Mouse (Mus musculus): ENCODE measurements around the gene Tspan13.

The Tspan13 gene

DNA sequence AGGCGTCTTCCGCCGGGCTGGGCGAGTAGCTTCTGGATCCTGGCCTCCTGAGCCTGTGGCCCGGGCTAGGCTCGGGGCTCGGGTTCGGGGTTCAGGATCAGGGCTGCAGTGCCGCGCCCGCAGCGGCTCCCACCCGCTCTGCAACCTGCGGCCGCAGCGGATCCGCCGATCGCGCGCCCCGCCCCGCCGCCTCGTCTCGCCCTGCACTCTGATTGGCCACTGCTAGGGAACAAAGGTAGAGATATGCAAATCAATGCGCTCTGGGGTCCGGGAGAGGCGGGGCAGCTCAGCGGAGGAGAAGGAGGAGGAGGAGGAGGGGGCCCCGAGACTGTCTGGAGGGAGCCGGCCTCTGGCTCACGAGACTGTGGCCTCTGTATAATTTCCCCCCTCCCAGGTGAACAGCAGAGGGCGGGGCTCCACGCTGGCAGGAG is at the start of gene Tspan13:
TSS of gene Tspan13 (minus strand) at position 153 of the 431 bp plus-strand sequence.
- DNase-seq = peak; percentile 89

DNA sequence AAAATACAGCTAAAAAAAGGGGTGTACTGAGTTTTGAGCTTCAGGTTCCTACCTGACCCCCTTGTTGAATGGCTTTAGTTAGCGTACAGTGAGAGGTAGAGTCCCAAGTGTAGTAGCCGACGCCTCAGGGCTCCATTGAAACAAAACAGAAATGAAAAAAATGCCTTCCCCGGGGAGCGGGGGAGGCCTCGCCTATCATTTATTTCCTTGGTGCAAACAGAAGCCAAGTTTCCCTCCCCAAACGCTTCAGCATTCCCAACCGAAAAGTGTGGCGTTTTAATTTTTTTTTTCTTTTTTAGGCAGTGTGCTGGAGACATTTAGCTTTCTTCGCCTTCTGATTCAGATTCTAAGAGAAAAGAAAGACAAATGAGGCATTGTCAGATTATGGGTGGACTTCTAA is 49.7 kb upstream of the Tspan13 start:
- DNase-seq = no peak

DNA sequence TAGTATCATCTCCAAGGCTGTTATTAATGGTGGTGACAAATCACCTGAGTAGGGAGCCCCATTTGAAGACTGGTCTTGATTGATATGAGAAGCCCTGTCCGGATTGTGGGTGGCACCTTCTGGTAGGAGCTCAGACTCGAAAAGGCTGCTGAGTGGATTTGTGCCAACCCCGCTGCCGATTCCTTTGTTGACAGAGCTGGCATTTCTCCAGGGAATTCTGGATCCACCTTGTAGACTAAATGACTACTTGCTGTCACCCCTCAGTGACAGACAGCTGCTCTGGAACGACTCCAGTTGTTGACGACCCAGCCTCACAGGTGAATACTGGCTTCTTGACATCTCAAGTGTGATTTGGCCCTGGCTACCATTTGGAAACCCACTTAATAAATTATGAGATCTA is 46.9 kb upstream of the Tspan13 start:
- DNase-seq = no peak

DNA sequence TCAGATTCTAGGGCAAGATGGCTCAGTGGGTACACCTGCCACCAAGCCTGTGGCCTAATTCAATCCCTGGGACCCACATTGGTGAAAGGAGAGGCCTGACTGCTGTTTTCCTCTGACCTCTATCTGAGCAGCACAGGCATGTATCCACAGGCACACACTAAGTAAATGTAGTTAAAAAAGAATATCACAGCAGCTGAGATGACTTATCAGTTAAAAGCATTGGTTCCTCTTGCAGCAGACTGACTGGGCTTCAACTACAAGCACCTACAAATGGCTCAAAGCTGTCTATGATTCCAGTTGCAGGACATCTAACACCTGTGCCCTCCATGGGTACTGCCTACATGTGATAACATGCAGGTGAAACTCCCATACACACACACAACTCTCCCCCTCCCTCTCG is 46.5 kb upstream of the Tspan13 start:
- DNase-seq = no peak

DNA sequence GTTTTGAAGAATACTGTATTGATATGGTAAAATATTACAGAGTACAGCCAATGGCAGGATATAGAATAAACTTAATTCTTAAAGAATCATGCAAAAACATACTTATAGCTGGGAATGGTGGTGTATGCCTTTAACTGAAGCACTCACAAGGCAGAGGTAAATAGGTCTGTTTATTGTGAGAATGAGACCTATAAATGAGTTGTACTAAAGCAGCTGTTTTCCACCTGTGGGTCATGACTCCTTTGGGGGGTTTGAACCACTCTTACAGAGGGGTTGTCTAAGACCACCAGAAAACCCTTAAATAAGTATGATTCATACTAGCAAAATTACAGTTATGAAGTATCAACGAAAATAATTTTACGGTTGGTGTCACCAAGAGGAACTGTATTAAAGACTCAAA is 43.1 kb upstream of the Tspan13 start:
- DNase-seq = no peak

DNA sequence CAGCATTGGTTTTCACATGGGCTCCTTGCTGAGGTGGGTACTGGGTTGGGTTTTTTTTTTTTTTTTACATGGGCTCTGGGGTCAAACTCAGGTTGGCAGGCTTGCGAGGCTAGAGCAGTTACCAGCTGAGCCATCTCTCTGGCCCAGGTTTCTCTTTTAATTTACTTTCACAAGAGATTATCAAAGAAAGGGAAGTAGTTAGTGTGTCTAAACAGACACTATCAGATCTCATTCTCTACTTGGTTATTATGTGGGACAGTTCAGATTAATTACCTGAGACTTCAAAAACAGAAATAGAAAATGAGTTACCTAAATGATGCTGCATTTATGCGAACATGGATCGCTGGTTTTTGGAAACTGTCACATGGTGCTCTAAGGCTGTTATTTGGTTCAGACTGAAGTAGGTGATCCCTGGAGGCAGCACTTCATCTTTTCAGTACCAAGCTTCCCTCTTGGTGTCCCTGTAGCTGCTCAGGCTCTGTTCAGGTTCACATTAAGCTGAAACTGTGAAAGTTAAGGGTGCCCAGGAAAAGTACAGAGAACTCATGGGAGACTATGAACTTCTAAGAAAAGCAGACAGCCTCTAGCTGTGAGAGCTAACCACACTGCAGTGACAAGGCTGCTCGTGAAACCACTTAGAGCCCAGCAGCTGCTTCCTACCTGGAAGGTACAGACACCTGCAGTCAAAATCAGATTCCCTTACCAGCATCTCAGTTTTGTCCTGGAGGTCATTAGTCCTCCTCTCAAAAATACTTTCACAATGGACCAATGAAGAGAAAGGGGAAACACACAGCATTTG is 36.0 kb upstream of the Tspan13 start:
- no peak for DNase-seq

DNA sequence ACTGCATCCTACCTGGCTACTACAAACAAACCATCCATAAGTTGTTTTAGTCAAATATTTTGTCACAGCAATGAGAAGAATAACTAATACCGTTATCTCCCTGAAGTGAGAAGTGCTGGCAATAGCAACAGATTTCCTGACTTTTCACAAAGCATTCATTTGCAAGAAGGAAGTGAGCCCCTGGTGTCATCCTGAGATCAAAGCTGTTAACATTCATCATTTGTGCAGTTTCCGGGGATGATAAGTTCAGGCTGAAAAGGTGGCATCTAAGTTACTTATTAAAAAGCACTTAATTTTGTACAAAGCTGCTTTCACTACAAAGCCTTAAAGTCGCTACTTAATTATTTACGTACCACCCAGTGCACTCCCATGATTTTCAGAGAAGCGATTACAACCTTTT is 30.6 kb upstream of the Tspan13 start:
- DNase-seq = no peak

DNA sequence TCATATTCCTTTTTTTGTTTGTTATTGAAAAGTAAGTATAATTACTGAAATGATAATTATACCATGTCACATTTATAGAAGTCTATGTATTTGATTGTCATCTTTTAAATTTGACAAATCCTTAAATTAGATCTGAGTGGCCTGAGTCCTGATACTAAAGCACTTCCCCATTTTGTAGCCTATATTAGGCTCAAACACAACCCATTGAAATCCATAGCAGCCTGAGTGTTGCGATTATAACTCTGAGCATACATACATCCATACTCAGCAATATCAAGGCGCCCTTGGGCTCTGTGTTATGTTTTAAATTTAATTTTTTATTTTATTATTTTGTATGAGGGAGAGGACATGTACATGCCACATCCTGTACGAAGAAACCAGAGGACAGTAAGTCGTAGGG is 27.9 kb upstream of the Tspan13 start:
- no peak for DNase-seq

DNA sequence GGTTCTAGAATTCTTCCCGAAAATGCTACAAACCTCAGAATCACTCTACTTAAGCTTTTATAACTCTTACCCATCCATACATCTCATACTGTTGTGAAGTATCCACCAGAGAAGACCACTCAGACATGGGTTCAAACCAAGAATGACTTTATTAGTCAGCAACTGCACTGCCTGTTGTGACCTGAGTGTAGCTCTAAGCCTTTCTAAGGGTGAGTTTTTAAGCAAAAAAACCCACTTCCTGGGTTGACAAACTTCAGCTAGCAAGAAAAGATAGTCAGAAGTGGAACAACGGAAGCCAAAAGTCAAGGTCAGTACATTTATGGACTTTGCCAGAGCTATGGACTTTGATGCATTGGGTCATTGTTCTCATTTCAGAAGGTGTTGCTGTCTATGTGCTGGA is 25.2 kb upstream of the Tspan13 start:
- DNase-seq = no peak

DNA sequence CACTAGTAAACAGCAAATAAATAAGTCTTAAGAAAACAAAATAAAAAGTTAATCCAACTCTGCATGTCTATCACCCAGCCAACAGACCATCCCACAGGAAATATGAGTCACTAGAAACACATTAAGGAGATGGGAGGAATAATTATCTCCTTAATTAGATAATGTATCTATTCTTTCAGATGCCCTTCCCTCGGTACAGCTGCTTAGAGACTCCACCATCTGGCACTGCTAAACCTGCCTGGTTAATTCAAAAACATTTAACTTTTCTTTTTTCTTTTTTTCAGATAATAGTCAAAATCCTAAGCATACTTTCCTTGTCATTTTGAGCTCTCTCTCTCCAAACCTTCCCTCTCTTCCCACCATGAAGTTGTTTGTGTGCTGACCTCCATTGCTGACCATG is 23.6 kb upstream of the Tspan13 start:
- DNase-seq = no peak

DNA sequence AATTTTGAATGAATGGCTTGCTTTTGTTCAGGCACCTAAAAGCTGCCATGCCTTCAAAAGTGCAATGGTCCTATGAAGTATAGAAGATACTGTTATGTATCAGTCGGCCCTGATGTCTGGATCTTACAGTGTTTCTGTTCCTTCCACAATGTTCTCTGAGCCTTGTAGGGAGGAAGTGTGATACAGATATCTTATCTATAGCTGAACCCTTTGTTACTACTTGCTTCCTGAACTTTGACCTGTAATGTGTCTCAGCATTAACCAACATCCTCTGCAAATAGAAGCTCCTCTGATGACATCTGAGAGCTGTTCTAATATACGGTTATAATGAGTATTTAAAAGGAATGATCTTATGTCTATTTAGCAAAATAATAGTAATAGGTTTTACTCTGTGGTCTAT is 15.4 kb upstream of the Tspan13 start:
- DNase-seq = no peak

DNA sequence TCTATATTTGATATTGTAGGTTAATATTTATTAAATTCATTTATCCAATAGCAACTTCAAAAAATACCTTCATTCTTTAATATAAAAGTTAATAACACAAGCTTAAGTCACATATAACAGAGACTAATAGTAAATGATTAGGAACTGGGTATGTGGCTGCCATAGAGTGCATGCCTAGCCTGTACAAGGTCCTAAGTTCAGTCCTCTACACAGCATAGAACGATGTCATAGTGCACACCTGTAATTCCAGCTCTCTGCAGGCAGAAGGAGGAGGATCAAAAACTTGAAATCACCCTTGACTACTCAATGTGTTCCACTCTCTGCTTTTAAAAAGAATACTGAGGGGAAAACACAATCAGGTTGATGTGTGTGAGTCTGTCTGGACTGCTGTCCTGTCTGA is 8.0 kb upstream of the Tspan13 start:
- no peak for DNase-seq

DNA sequence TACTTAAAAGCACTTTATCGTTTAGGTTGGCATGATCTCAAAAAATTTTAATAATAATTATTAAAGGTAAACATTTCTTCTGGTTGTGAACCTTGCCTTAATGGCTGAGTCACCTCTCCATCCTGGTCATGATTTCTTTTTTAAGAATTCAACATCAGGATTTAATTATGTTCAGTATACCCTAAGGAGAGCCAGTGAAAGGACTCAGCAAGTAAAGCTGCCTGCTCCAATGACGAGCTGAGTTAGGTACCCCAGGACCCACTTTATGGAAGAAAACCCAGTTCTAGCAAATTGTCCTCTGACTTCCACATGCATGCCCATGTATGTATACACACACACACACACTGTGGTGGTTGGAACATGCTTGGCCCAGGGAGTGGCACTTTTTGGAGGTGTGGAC is 5.3 kb upstream of the Tspan13 start:
- DNase-seq = no peak

DNA sequence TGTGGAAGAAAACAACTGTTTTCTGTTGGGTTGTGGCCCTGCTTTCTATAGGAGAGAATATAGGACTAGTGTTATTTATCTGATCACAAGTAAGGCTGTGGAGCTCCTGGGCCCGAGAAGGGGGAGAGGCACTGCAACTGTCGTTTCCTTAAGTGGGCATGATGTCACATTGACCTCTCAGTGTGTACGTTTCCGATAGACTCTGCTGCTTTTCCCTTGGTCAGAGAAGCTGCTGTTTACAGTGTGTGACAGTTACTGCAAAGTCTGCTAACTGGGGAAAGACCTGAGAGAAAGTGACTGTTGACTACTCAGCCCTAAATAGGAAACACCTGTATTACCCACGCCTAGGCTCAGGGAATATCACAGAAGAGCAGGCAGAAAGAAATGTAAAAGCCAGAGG is 3.9 kb upstream of the Tspan13 start:
- peak; percentile 7 for DNase-seq

DNA sequence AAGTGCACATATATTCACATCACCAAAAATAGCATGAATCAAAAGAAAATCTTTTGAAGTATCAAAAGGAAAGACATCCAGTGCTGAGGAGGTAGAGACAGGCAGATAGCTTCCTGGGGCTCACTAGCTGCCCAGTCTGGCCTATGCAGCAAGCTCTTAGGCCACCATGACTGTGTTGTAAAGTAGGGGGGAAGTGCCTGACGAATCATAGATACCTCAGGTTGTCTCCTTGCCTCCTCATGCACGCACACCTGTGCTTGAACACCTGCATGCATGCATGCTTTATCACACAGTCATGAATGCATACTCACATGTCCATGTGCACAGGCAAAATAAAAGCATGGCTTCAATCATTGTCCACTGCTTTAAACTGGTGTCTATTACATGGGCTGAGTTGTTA is 2.4 kb upstream of the Tspan13 start:
- DNase-seq = no peak

DNA sequence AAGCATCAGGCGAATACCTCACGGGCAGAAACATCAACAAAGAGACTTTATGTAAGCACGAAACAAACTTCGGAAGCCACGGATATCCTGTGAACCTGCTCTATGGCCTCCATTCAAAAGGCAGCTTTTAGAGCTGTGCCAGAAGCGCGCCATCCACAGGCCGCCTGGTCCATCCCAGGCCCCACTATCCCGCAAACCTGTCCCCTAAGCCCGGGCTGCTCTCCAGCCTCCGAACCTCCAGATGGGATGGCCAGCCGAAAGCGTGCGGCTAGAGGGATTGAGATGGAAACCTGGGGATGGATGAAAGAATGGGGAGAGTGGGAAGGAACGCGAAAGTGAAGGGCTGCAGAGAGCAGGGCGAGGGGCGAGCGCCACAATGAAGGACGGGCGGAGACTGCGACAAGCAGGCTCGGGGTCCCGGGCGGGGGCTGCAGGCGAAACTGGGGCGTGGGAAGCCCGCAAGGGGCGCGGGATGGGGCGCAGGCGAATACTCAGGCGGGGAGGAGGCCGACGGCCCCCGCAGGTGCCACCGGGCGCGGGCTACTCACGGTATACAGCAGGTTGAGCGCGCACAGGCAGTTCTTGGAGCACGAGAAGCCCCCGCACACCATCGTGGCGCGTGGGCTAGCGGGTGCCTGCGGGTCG is 475 bp downstream of the Tspan13 start:
- DNase-seq = peak; percentile 49

DNA sequence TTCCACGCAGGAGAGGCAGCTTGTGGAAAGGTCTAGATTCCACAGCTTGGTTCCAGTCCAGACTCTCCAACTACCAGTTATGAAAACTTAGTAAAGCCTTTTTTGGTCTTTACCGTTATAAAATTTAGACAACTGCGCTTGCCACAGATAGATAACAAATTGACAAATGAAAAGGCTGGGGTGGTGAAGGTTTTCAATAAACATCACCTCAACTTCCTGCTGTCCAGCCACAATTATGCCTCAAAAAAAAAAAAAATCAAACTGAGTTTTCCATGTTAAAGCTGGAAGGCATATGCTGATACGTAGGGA is 1.1 kb downstream of the Tspan13 start:
- no peak for DNase-seq

DNA sequence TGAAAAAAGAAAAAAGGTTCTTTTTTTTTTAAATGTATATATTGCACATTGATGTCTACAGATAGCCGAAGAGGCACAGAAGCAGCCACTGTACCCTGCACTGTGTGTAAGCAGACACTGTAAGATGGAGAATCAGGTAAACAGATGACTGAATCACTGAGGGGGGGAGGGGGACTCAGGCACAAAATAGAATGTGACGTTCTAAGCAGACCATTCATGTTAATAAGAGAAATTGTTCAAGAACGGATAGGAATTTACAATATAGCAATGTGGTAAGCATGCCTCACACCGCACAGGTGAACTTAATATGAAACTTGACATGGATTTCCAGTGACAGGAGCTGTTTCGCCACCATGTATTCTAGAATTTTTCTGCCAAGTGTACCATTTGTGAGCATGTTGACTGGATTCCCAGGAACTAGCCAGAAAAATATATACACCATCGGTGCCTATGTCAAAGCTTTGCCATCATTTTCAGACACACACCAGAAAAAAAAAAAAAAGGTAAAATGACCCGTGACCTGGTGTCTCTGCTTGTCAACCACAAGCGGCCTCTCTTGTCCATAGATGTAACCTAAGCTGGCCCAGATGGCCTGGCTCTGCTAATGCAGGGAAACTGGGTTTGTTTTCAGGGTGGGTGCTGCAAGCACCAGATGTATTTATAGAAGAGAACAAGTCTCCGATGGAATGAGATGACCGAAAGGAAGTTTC is 1.6 kb downstream of the Tspan13 start:
- no peak for DNase-seq

DNA sequence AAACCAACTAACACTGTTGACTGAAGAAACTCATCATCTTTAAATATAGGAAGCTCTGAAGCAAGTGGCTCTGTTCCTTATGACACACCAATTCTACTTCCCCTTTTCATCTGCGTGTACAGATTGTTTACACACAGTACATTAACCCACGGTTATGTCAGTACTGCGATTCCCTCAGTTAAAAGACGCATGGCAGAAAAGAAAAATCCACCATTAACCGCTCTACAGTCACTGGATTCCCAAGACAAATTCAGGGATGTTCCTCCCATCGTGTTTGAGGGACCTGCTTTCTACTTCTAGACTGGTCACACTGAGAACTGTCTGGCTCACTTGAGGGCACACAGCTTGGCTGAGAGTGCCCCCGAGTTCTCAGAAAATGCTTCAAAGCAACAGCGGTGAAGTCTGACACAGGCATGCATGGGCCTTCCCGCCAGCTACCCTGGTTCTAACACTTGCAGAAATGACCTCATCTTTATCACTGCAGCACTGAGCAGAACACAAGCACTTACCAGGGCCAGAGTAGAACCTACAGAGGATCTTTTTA is 2.7 kb downstream of the Tspan13 start:
- DNase-seq = peak; percentile 5

DNA sequence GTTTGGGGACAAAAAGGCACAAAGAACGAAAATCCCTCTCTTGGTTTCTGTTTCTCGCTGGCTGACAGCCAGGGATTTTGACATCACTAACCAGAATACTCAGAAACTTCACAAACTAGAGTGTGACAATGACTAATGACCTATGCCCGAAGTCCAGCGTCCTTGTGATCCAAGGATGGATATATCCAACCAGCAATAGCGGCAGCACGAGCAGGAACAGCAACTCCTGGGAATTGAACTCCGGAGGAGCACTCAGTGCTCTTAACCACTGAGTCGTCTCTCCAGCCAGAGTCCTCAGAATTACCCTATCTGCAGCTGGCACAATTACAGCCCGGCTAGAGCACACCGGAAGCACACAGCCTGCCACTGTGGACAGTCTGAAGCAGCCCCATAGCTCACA is 5.5 kb downstream of the Tspan13 start:
- DNase-seq = no peak

DNA sequence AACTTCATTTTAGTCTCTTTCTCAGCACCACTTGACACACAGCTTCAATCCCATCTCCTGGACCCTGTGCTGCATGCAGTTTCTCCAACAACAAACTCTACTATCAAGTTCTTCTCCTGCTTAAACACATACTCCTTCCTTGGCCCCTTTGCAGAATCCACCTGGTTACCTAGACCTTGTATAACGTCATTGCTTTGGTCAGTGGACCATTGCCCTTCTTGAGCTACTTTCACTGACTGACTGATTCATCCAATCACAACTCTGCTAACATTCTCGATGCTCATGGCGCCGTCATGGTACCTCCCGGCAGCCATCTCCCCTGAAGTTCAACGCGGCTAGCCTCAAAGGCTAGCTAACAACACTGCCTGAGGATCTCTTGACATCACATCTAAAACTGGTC is 6.2 kb downstream of the Tspan13 start:
- no peak for DNase-seq

DNA sequence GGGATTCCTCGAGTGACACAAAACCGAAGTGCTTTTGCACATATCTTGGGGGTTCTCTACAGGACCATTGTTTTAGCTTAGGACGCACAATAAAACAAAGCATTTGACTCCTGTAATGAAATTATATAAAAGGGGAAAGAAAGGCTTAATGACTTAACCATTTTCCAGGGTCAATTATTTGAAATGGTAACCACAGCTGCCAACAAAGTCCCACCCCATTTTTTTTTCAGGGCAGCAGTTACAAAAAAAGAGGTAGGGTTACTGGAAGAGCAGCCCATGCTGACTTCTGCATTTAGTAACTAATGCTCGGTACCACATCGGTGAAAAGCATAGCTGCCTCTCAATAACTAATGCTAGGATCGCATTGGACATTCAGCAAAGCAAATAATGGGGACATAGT is 6.8 kb downstream of the Tspan13 start:
- no peak for DNase-seq

DNA sequence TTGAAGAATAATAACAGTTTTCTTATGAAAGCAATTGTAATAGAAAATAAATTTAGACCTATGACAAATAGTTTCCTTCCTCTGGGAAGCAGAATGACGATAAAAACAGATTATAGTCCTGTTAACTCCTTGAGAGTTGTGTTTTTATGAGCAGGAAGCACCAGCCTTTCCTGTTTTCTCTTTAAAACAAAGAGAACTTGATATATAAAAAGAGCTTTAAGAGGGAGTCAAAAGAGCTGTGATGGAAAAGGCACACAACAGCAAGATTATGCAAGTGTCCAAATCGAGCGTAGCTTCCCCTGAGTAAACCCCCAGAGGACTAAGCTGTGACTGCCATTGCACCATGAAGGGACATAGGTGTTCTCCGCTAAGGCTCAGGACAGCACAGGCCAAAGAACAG is 9.9 kb downstream of the Tspan13 start:
- no peak for DNase-seq
